Mouse (Mus musculus) midbrain, embryonic 14.5 days (tissue): ENCODE data around the gene Mboat2. TPM values are rescaled to one million over a fixed set of nuclear protein-coding genes. Genes with fewer than 3 reads are reported as not detected.

ENCODE experiments used
- ATAC-seq: fragments of 200-750 bp; cut with Nextera tagmentation; 2 replicates; pipeline ENCODE4 v1.8.0; 2017; ENCODE audit warnings: moderate number of reproducible peaks, moderate library complexity; ENCODE audit not compliant: low FRiP score, low TSS enrichment
- DNase-seq: peaks from one replicate; pipeline ENCODE4 v3.0.0-alpha.2; 2015
- H3K27ac ChIP-seq: fragments of 300-500 bp; sonication (generic); replicated peaks from 2 replicates; pipeline ENCODE4 v1.5.1; 2014; ENCODE audit warnings: mild to moderate bottlenecking, low read depth, low read length, moderate library complexity
- H3K27me3 ChIP-seq: fragments of 300-500 bp; sonication (generic); 2 replicates; pipeline ENCODE4 v1.6.1; 2014; ENCODE audit warnings: low read length, control low read depth, mixed read lengths; ENCODE audit not compliant: control insufficient read depth, insufficient read depth
- H3K36me3 ChIP-seq: fragments of 300-500 bp; sonication (generic); 2 replicates; pipeline ENCODE4 v1.6.1; 2014; ENCODE audit warnings: low read length, control low read depth; ENCODE audit not compliant: control insufficient read depth, insufficient read depth
- H3K4me1 ChIP-seq: fragments of 300-500 bp; sonication (generic); 2 replicates; pipeline ENCODE4 v1.6.1; 2014; ENCODE audit warnings: mild to moderate bottlenecking, antibody characterized with exemption, low read length, control low read depth; ENCODE audit not compliant: control insufficient read depth, insufficient read depth
- H3K4me2 ChIP-seq: fragments of 300-500 bp; sonication (generic); 2 replicates; pipeline ENCODE4 v1.6.1; 2014; ENCODE audit warnings: mild to moderate bottlenecking, low read length, moderate library complexity
- H3K4me3 ChIP-seq: fragments of 300-500 bp; sonication (generic); replicated peaks from 2 replicates; pipeline ENCODE4 v1.5.1; 2014; ENCODE audit warnings: low read depth, low read length
- H3K9ac ChIP-seq: fragments of 300-500 bp; sonication (generic); replicated peaks from 2 replicates; pipeline ENCODE4 v1.6.1; 2014; ENCODE audit warnings: mild to moderate bottlenecking, low read length, moderate library complexity
- H3K9me3 ChIP-seq: fragments of 300-500 bp; sonication (generic); 2 replicates; pipeline ENCODE4 v1.6.1; 2016; ENCODE audit warnings: low read length, control low read depth, mixed read lengths; ENCODE audit not compliant: control insufficient read depth
- WGBS: fragments of 180-500 bp; shearing (Covaris S2); extraction: QIAGEN DNeasy Blood & Tissue Kit; methylation state at CpG from one replicate; pipeline ENCODE4 v1.1.7; 2014; 5-methylcytosine and 5-hydroxymethylcytosine counted together
- polyA plus RNA-seq: library from polyadenylated mRNA; unstranded; fragments of >200 nt; fragmentation: Nextera tagmentation; extraction: Ambion mirVana; gene quantifications from 2 replicates; pipeline ENCODE4 v1.2.1, GENCODE M21; 2014

Mboat2 gene
- polyA plus RNA-seq, 1 experiment from 2014 or later, result 91.0 TPM

DNA sequence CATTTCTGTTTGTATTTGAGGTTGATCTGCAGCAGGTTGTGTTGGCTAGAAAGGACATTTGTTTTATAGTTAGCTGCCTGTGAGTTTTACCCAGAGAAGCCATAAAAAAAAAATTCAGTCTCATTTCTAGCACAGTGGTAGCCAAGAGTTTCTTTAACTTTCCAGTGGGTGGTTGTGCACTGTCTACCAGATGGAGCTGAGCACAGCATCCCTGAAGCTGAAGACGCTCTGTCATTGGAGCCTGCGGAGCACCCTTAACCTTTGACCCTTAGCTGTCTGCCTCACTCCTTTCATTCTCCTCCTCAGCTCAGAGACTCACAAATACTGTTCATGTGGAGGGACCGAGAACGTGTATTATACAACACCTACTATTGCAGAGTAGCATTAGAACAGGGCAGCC, 40.2 kb downstream of the Mboat2 start:
- DNase-seq (no peak), ATAC-seq (no peak)
- 34% methylated on average over 4 of the region's 4 CpGs for WGBS

DNA sequence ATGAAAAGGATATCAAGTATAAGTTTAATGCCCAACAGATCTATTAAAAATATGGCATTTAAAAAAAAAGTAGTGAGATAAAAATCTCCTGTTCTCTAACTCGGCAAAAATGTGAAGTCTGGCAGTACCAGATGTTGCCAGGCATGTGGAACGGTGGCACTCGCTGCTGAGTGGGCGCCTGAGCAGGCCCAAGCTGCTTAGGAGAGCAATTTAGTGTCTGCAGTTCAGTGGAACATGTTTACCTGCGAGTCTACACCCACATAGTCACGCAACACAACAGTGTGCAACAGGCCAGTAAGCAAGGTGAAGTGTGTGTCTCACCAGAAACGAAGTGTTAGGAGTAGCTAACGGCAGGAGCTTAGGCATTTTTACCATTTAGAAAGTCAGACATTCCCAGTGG, 41.6 kb downstream of the Mboat2 start:
- H3K27me3 ChIP-seq, result no peaks in the 10 kb centered on the region
- no peak overlapping the region for H3K4me3 ChIP-seq
- 86% methylated on average over 8 of the region's 8 CpGs for WGBS
- H3K9ac ChIP-seq, result no peak overlapping the region
- H3K9me3 ChIP-seq, result no peaks in the 10 kb centered on the region
- ATAC-seq (no peak), DNase-seq (no peak)
- no peak overlapping the region for H3K4me2 ChIP-seq
- H3K4me1 ChIP-seq, result no peaks in the 10 kb centered on the region
- no peak overlapping the region for H3K27ac ChIP-seq
- no peaks in the 10 kb centered on the region for H3K36me3 ChIP-seq

More for the DNA sequence above, 40.2 kb downstream of the Mboat2 start:
- Histone ChIP-seq H3K9ac (no peak overlapping the region), H3K36me3 (no peaks in the 10 kb centered on the region), H3K4me1 (no peaks in the 10 kb centered on the region), H3K27ac (no peak overlapping the region), H3K4me3 (no peak overlapping the region), H3K9me3 (no peaks in the 10 kb centered on the region), H3K4me2 (no peak overlapping the region), H3K27me3 (no peaks in the 10 kb centered on the region)

DNA sequence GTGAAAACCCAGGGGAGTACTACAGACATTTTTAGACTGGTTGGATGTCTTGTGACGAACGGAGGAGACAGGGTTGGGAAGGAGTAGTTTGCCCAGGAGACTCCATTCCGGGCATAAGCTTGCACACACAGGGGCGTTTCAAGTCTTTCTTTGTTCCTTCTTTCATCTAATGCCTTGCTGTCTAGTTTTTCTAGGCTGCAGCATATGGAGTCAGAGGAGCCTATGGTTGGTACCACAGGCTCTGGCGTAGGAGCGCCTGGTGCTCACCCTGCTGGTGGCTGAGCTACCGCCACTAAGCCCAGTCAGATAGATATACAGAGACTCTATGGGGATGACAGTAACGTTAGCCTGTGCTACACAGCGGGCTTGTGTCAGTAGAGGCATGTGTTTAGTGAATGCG, 42.0 kb downstream of the Mboat2 start:
- H3K4me3 ChIP-seq, result no peak overlapping the region
- 78% methylated on average over 10 of the region's 10 CpGs for WGBS
- no peaks in the 10 kb centered on the region for H3K27me3 ChIP-seq
- no peak overlapping the region for H3K4me2 ChIP-seq
- no peak overlapping the region for H3K9ac ChIP-seq
- H3K36me3 ChIP-seq, result no peaks in the 10 kb centered on the region
- H3K9me3 ChIP-seq, result no peaks in the 10 kb centered on the region
- DNase-seq, result peak; percentile 19
- H3K27ac ChIP-seq, result no peak overlapping the region
- no peaks in the 10 kb centered on the region for H3K4me1 ChIP-seq
- no peak for ATAC-seq

DNA sequence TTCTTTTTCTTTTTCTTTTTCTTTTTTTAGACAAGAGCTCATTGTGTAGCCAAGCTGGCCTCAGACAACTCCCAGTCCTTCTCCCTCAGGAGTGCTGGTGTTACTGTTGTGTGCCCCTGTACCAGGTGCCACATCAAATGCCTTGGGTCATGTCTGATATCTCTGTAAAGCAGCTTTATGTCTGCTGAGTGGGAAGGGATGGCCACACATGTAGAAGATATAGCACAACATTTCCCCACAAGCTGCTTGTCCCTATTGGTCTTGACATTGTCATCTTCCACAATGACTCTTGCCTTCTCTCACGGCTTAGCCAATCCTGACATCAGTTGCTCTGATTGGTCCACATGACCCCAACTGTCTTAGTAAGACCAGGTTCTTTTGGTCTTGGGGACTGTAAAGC, 45.2 kb downstream of the Mboat2 start:
- DNase-seq (no peak), ATAC-seq (no peak)
- no peaks in the 10 kb centered on the region for H3K27me3 ChIP-seq
- H3K4me3 ChIP-seq, result no peak overlapping the region
- WGBS, result 69% methylated on average over 1 of the region's 1 CpGs
- H3K27ac ChIP-seq, result no peak overlapping the region
- H3K4me2 ChIP-seq, result no peak overlapping the region
- 0 out of 2 replicates have a peak, but pooled peaks cover 3% of the 10 kb centered on the region for H3K4me1 ChIP-seq
- H3K9me3 ChIP-seq, result no peaks in the 10 kb centered on the region
- no peaks in the 10 kb centered on the region for H3K36me3 ChIP-seq
- H3K9ac ChIP-seq, result no peak overlapping the region

DNA sequence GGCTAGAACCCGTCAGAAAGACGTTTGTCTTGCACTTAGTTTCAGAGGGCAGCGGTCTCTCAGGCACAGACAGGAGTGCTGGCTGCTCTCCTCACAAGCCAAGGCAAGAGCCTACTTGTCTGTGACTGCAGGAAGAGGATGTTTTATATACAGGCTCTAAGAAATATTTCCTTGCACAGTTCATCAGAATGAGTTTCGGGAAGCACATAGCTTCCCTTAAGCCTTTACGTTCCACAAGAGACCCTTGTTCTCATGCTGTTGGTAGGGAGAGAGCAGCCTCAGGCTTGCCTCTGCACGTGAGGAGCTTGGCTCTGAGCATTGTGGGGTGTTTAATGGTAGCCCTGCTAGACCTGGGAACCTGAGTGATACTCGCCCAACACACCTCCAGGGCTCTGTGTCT, 46.6 kb downstream of the Mboat2 start:
- H3K36me3 ChIP-seq, result peaks cover 4% of the 10 kb centered on the region; the same call in 1 of the 2 replicates
- no peak overlapping the region for H3K9ac ChIP-seq
- no peak for DNase-seq
- 0 out of 2 replicates have a peak, but pooled peaks cover 3% of the 10 kb centered on the region for H3K4me1 ChIP-seq
- no peak for ATAC-seq
- H3K27me3 ChIP-seq, result no peaks in the 10 kb centered on the region
- no peaks in the 10 kb centered on the region for H3K9me3 ChIP-seq
- H3K27ac ChIP-seq, result no peak overlapping the region
- H3K4me2 ChIP-seq, result no peak overlapping the region
- no peak overlapping the region for H3K4me3 ChIP-seq
- WGBS, result 86% methylated on average over 7 of the region's 7 CpGs

DNA sequence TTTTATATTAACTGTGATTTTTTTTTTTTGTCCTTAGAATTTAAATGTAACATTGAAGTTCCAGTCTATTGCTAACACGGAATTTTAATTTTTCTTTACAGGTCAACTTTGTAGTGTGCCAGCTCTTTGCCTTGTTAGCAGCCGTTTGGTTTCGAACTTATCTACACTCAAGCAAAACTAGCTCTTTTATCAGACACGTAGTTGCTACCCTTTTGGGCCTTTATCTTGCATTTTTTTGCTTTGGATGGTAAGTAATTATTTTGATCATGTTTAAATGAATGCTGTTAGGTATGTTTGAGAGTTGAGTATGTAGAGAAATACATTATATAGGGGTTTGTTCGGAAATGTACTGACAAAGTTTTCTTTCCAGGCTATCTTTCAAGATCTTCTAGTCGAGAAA, 47.4 kb downstream of the Mboat2 start:
- Histone ChIP-seq H3K36me3 (peaks cover 10% of the 10 kb centered on the region), H3K9ac (no peak overlapping the region), H3K9me3 (no peaks in the 10 kb centered on the region), H3K27me3 (no peaks in the 10 kb centered on the region), H3K4me3 (no peak overlapping the region), H3K4me1 (0 out of 2 replicates have a peak, but pooled peaks cover 3% of the 10 kb centered on the region), H3K4me2 (no peak overlapping the region), H3K27ac (no peak overlapping the region)
- no peak for DNase-seq
- 93% methylated on average over 6 of the region's 6 CpGs for WGBS
- no peak for ATAC-seq

DNA sequence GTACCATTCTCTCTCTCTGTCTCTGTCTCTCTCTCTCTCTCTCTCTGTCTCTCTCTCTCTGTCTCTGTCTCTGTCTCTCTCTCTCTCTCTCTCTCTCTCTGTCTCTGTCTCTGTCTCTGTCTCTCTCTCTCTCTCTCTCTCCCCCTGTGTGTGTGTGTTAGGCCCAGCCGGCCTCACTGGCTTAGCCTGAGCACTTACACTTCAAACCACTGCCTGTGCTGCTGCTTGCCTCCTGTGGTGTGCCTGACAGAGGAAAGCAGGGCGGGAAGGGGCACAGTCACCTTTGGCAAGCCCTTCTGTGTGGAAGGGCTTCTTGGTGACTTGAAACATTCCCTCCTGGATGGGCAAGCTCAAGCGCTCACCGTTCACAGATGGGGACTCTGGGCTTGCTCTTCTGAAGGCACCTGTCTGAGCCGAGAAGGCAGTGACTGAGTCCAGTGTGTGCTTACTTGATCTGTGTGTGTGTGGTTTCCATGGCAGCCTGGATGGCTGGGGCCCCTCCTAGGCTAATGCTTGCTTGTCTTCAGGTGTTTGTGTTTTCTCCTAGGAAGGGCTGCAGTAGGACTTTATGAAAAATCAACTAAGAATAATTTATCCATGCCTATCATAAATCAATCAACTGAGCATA, 48.2 kb downstream of the Mboat2 start:
- H3K9me3 ChIP-seq, result no peaks in the 10 kb centered on the region
- ATAC-seq (no peak), DNase-seq (no peak)
- H3K27ac ChIP-seq, result 0 out of 2 replicates have a peak overlapping the region, but pooled peaks have one; percentile 32
- H3K9ac ChIP-seq, result no peak overlapping the region
- H3K4me2 ChIP-seq, result no peak overlapping the region
- H3K4me3 ChIP-seq, result no peak overlapping the region
- H3K4me1 ChIP-seq, result 0 out of 2 replicates have a peak, but pooled peaks cover 3% of the 10 kb centered on the region
- H3K36me3 ChIP-seq, result peaks cover 17% of the 10 kb centered on the region
- no peaks in the 10 kb centered on the region for H3K27me3 ChIP-seq
- WGBS, result 39% methylated on average over 5 of the region's 5 CpGs

DNA sequence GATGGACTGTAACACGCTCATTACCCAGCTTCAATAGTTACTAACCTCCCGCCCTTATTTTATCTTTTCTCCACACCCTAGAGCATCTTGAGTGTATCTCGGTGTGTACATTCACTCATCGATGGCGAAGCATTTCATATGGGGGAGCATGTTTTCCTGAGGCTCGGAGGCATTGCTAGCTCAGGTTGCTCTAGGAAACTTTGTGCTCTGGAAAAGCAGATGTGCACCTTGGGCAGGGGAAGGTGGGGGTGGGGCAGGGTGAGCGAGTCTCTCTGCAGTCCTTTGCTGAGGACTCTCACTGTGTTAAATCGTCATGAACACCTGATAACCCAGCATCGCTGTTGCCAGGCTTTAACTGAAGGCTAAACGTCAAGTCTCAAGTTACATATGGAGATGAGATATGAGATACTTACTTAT, 48.9 kb downstream of the Mboat2 start:
- H3K4me1 ChIP-seq, result 0 out of 2 replicates have a peak, but pooled peaks cover 3% of the 10 kb centered on the region
- H3K4me3 ChIP-seq, result no peak overlapping the region
- DNase-seq (no peak), ATAC-seq (no peak)
- no peak overlapping the region for H3K4me2 ChIP-seq
- H3K36me3 ChIP-seq, result peaks cover 25% of the 10 kb centered on the region
- H3K9me3 ChIP-seq, result no peaks in the 10 kb centered on the region
- WGBS, result 87% methylated on average over 10 of the region's 10 CpGs
- H3K27ac ChIP-seq, result no peak overlapping the region
- no peaks in the 10 kb centered on the region for H3K27me3 ChIP-seq
- no peak overlapping the region for H3K9ac ChIP-seq

DNA sequence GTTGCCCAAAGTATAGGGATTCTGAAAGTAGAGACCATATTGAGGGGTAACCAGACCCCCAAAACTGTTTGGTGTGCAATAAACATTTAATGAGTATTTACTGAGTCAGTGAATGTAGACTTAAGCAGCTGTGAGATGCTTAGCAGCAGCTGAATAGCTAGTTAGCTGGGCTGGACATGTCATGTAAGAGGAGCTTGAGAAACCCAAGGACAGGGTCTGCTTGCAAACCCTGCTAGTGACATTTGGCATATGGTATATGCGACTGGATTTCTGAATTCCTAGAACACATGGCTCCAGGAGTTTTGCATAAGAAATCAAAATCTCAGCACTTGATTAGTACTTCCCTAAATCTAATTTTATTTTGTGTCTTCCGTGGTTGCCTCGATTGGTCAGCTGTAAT, 52.6 kb downstream of the Mboat2 start:
- no peak overlapping the region for H3K4me3 ChIP-seq
- ATAC-seq, result no peak
- peaks cover 40% of the 10 kb centered on the region for H3K36me3 ChIP-seq
- WGBS, result 90% methylated on average over 3 of the region's 3 CpGs
- H3K9me3 ChIP-seq, result no peaks in the 10 kb centered on the region
- no peak overlapping the region for H3K27ac ChIP-seq
- H3K4me2 ChIP-seq, result no peak overlapping the region
- DNase-seq, result no peak
- no peaks in the 10 kb centered on the region for H3K27me3 ChIP-seq
- H3K9ac ChIP-seq, result no peak overlapping the region
- 0 out of 2 replicates have a peak, but pooled peaks cover 3% of the 10 kb centered on the region for H3K4me1 ChIP-seq
